Mouse (Mus musculus) testis, adult 2 months (tissue): ENCODE data around the gene Plpp4.

Experiments
- CTCF ChIP-seq: fragments of 200-500 bp; IDR thresholded peaks from 2 replicates; pipeline ENCODE4 v1.5.1; 2012; ENCODE audit warnings: low read depth, mild to moderate bottlenecking, inconsistent platforms, low read length, moderate library complexity; ENCODE audit not compliant: control insufficient read depth, insufficient read depth, insufficient replicate concordance
- POLR2A ChIP-seq: fragments of 200-500 bp; IDR thresholded peaks from 2 replicates; pipeline ENCODE4 v1.6.1; 2012; ENCODE audit warnings: low read depth, mild to moderate bottlenecking, inconsistent platforms, low read length, moderate library complexity; ENCODE audit not compliant: control insufficient read depth

GRCm38 (mm10) chr7:129279261-129279660 is 22.4 kb downstream of the Plpp4 start:
- TF ChIP-seq POLR2A: no peak
- TF ChIP-seq CTCF: no peak
